Comparison of ENCODE assay signal across 15 mouse cellular contexts in the genomic region with DNA sequence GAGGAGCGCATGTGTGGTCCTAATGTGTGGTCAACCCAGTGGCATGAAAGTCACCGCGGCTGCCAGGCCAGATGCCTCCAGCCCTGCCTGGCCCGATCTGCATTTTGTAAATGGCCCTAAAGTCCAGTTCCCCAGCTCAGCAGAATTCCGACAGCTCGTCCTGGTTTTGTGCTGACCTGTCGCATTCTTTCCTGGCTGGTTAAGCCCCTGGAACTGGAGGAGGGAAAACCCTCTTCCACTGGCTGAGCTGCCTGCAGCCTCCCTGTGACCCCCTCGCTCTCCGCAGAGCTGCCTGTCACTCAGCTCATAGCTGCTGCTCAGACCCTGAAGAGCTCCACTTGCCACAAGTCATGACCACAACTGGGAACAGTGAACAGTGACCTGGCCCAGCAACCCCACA.
A peak's percentile ranks its signal among the peaks of the same experiment; 100 is the strongest.
DNase-seq lines count a peak whose midpoint lies in the region; ATAC-seq and TF ChIP-seq lines count a peak whose summit lies in the region.
"Had no signal": no experiment of that assay in that cellular context is flagged by ENCODE, and none has a peak within 500 bp of the region (broad histone marks: within the 10 kb centered on the region; RNA-seq: fewer than 3 reads in every experiment).

No protein-coding gene starts in this region.

- no peaks in the 10 kb centered on the region for H3K36me3 ChIP-seq in heart, embryonic 13.5 days
- no peaks in the 10 kb centered on the region for H3K36me3 ChIP-seq in embryonic facial prominence, embryonic 14.5 days (ENCODE audit: control insufficient read depth, insufficient read depth, low read length)
- H3K36me3 ChIP-seq in limb, embryonic 11.5 days (ENCODE audit: control insufficient read depth, insufficient read depth, low read length): no peaks in the 10 kb centered on the region
- H3K36me3 ChIP-seq: hindbrain, embryonic 15.5 days; liver, embryonic 13.5 days had no signal

- CTCF ChIA-PET in Patski (lab: Charles Lee): no interaction called here

- H3K27me3 ChIP-seq in heart, embryonic 13.5 days (replicated peaks): 0 out of 2 replicates have a peak, but pooled peaks cover 6% of the 10 kb centered on the region
- peaks cover 7% of the 10 kb centered on the region for H3K27me3 ChIP-seq in Patski
- H3K27me3 ChIP-seq in embryonic facial prominence, embryonic 14.5 days (replicated peaks; ENCODE audit: control insufficient read depth, insufficient read depth, low read length): no peaks in the 10 kb centered on the region
- H3K27me3 ChIP-seq in limb, embryonic 11.5 days (ENCODE audit: control insufficient read depth, insufficient read depth, low read length): no peaks in the 10 kb centered on the region
- H3K27me3 ChIP-seq: forebrain, embryonic 13.5 days; liver, embryonic 13.5 days had no signal

- POLR2A ChIA-PET in Patski (lab: Charles Lee): no interaction called here

- H3K4me1 ChIP-seq in heart, embryonic 13.5 days: peaks cover 21% of the 10 kb centered on the region
- peaks cover 10% of the 10 kb centered on the region for H3K4me1 ChIP-seq in embryonic facial prominence, embryonic 14.5 days (ENCODE audit: control insufficient read depth, insufficient read depth, low read length)
- H3K4me1 ChIP-seq in limb, embryonic 11.5 days (ENCODE audit: control insufficient read depth, insufficient read depth, low read length): peaks cover 36% of the 10 kb centered on the region
- H3K4me1 ChIP-seq: forebrain, embryonic 13.5 days; hindbrain, embryonic 15.5 days; liver, embryonic 13.5 days had no signal

- no peak overlapping the region for H3K27ac ChIP-seq in heart, embryonic 13.5 days (replicated peaks)
- H3K27ac ChIP-seq in embryonic facial prominence, embryonic 14.5 days (replicated peaks; ENCODE audit: low read depth, low read length): no peak overlapping the region
- no peak overlapping the region for H3K27ac ChIP-seq in limb, embryonic 11.5 days (replicated peaks; ENCODE audit: low read depth, low read length)
- no peak overlapping the region for H3K27ac ChIP-seq in layer of hippocampus, adult 2 months
- H3K27ac ChIP-seq: forebrain, embryonic 13.5 days; hindbrain, embryonic 15.5 days; liver, embryonic 13.5 days had no signal

- intact Hi-C loops in heart, postnatal 36 days (cut with DNase I): no loop called here

- H3K4me2 ChIP-seq in heart, embryonic 13.5 days: no peak overlapping the region
- no peak overlapping the region for H3K4me2 ChIP-seq in embryonic facial prominence, embryonic 14.5 days (ENCODE audit: low read depth, low read length)
- H3K4me2 ChIP-seq in limb, embryonic 11.5 days (ENCODE audit: low read depth, severe bottlenecking): no peak overlapping the region
- H3K4me2 ChIP-seq: forebrain, embryonic 13.5 days; hindbrain, embryonic 15.5 days; liver, embryonic 13.5 days; midbrain, embryonic 11.5 days had no signal

- DNase-seq in heart, postnatal 36 days: no peak
- no peak for DNase-seq in Patski (ENCODE audit: low read depth, low spot score)
- DNase-seq in embryonic facial prominence, embryonic 14.5 days (ENCODE audit: low spot score): peak; percentile 41
- peak; percentile 43 for DNase-seq in limb, embryonic 11.5 days (ENCODE audit: low spot score)
- DNase-seq in frontal cortex, adult 2 months (ENCODE audit: extremely low spot score in 1 of 2, low spot score in 1 of 2): no peak
- DNase-seq in layer of hippocampus, adult 2 months (ENCODE audit: low spot score in 2 of 2): no peak
- DNase-seq in adrenal gland, postnatal 14 days: no peak
- DNase-seq: cerebellum, adult 2 months; liver, embryonic 13.5 days; lung, postnatal 10 days; right cerebral cortex, postnatal 25 days had no signal

- no peak for TF ChIP-seq CTCF in Patski (IDR thresholded peaks at IDR 0.05)
- no peak for TF ChIP-seq CTCF in layer of hippocampus, adult 2 months (conservative IDR thresholded peaks at IDR 0.05)

- H3K4me3 ChIP-seq in heart, embryonic 13.5 days: no peak overlapping the region
- no peak overlapping the region for H3K4me3 ChIP-seq in embryonic facial prominence, embryonic 14.5 days (ENCODE audit: low read depth, low read length)
- no peak overlapping the region for H3K4me3 ChIP-seq in limb, embryonic 11.5 days (ENCODE audit: low read depth, low read length)
- H3K4me3 ChIP-seq in layer of hippocampus, adult 2 months: no peak overlapping the region
- H3K4me3 ChIP-seq: forebrain, embryonic 13.5 days; hindbrain, embryonic 15.5 days; liver, embryonic 13.5 days had no signal

- in situ Hi-C loops in Patski (cut with MboI; ENCODE audit: low pct_unique_long_range_greater_than_20kb): no loop called here

- WGBS in heart, embryonic 13.5 days: 46% methylated on average over 9 of the region's 9 CpGs
- 43% methylated on average over 9 of the region's 9 CpGs for WGBS in embryonic facial prominence, embryonic 14.5 days
- 47% methylated on average over 9 of the region's 9 CpGs for WGBS in limb, embryonic 11.5 days

- no peaks in the 10 kb centered on the region for H3K9me3 ChIP-seq in heart, embryonic 13.5 days
- no peaks in the 10 kb centered on the region for H3K9me3 ChIP-seq in embryonic facial prominence, embryonic 14.5 days (ENCODE audit: control insufficient read depth, low read length)
- no peaks in the 10 kb centered on the region for H3K9me3 ChIP-seq in limb, embryonic 11.5 days (ENCODE audit: control insufficient read depth, low read length)
- H3K9me3 ChIP-seq: forebrain, embryonic 13.5 days; hindbrain, embryonic 15.5 days; liver, embryonic 13.5 days had no signal

- no peak for ATAC-seq in heart, embryonic 13.5 days (ENCODE audit: extremely low read depth, insufficient number of reproducible peaks, low FRiP score, low TSS enrichment)
- ATAC-seq in Patski: peak; percentile 5
- ATAC-seq in embryonic facial prominence, embryonic 14.5 days (ENCODE audit: low read depth): 0 out of 2 replicates have a peak, but pooled peaks have one; percentile 39
- no peak for ATAC-seq in limb, embryonic 11.5 days (ENCODE audit: insufficient number of reproducible peaks, low FRiP score, low TSS enrichment, low read depth)
- ATAC-seq: forebrain, embryonic 13.5 days had no signal

- peak overlapping the region; percentile 47; the same call in 1 of the 2 replicates for H3K9ac ChIP-seq in heart, embryonic 13.5 days
- H3K9ac ChIP-seq in embryonic facial prominence, embryonic 14.5 days (ENCODE audit: low read depth, low read length): 0 out of 2 replicates have a peak overlapping the region, but pooled peaks have one; percentile 14
- H3K9ac ChIP-seq in limb, embryonic 11.5 days (ENCODE audit: low read length): no peak overlapping the region
- H3K9ac ChIP-seq: forebrain, embryonic 13.5 days; hindbrain, embryonic 15.5 days; liver, embryonic 13.5 days had no signal

Comparison
In these comparisons a context has a peak if more than half of its experiments do, and no peak if none do; other contexts are left out.
1. ATAC-seq: peak in Patski (single experiment) and embryonic facial prominence, embryonic 14.5 days (single experiment); none in heart, embryonic 13.5 days (single experiment) and limb, embryonic 11.5 days (single experiment).
2. DNase-seq: peak in embryonic facial prominence, embryonic 14.5 days (single experiment) and limb, embryonic 11.5 days (single experiment); none in heart, postnatal 36 days (0 of 2), Patski (single experiment), frontal cortex, adult 2 months (0 of 2), layer of hippocampus, adult 2 months (0 of 2) and adrenal gland, postnatal 14 days (single experiment).